Mouse (Mus musculus) limb, embryonic 12.5 days (tissue): ENCODE results near the gene Ran. TPM values are rescaled to one million over a fixed set of nuclear protein-coding genes. Genes with fewer than 3 reads are reported as not detected.

Experiments
- ATAC-seq: fragments of 200-750 bp; cut with Nextera tagmentation; 2 replicates; pipeline ENCODE4 v1.8.0; 2017; ENCODE audit warnings: low read depth, moderate TSS enrichment; ENCODE audit not compliant: insufficient number of reproducible peaks, insufficient read depth, low FRiP score, low TSS enrichment
- H3K27ac ChIP-seq: fragments of 300-500 bp; sonication (generic); 2 replicates; pipeline ENCODE4 v1.5.1; 2016; ENCODE audit warnings: mild to moderate bottlenecking, moderate library complexity
- H3K27me3 ChIP-seq: fragments of 300-500 bp; sonication (generic); 2 replicates; pipeline ENCODE4 v1.6.1; 2016; ENCODE audit warnings: mild to moderate bottlenecking, moderate library complexity
- H3K36me3 ChIP-seq: fragments of 300-500 bp; sonication (generic); 2 replicates; pipeline ENCODE4 v1.6.1; 2016; ENCODE audit warnings: mild to moderate bottlenecking, moderate library complexity
- H3K4me1 ChIP-seq: fragments of 300-500 bp; sonication (generic); replicated peaks from 2 replicates; pipeline ENCODE4 v1.6.1; 2016
- H3K4me2 ChIP-seq: fragments of 300-500 bp; sonication (generic); 2 replicates; pipeline ENCODE4 v1.6.1; 2016; ENCODE audit warnings: mild to moderate bottlenecking, moderate library complexity
- H3K4me3 ChIP-seq: fragments of 300-500 bp; sonication (generic); replicated peaks from 2 replicates; pipeline ENCODE4 v1.5.1; 2016; ENCODE audit warnings: mild to moderate bottlenecking
- H3K9ac ChIP-seq: fragments of 300-500 bp; sonication (generic); replicated peaks from 2 replicates; pipeline ENCODE4 v1.6.1; 2016; ENCODE audit warnings: mild to moderate bottlenecking, moderate library complexity
- H3K9me3 ChIP-seq: fragments of 300-500 bp; sonication (generic); 2 replicates; pipeline ENCODE4 v1.6.1; 2016; ENCODE audit warnings: mild to moderate bottlenecking, moderate library complexity
- WGBS: fragments of 180-500 bp; shearing (Covaris S2); methylation state at CpG from one replicate; pipeline ENCODE4 v1.1.7; 2016; 5-methylcytosine and 5-hydroxymethylcytosine counted together
- polyA plus RNA-seq: library from polyadenylated mRNA; unstranded; fragments of >200 nt; fragmentation: Nextera tagmentation; extraction: Ambion mirVana; gene quantifications from 2 replicates; pipeline ENCODE4 v1.2.1, GENCODE M21; 2016

Ran gene
- polyA plus RNA-seq, 1 experiment from 2014 or later: 751 TPM

GRCm38 (mm10) chr5:129045641-129046580, 26.0 kb downstream of the Ran start:
- Histone ChIP-seq H3K9me3 (no peaks in the 10 kb centered on the region), H3K36me3 (no peaks in the 10 kb centered on the region), H3K4me2 (no peak overlapping the region), H3K9ac (no peak overlapping the region), H3K27me3 (no peaks in the 10 kb centered on the region), H3K27ac (no peak overlapping the region), H3K4me3 (no peak overlapping the region), H3K4me1 (no peaks in the 10 kb centered on the region)
- WGBS: 74% methylated on average over 26 of the region's 26 CpGs
- no peak for ATAC-seq

GRCm38 (mm10) chr5:129049372-129049771, 29.5 kb downstream of the Ran start:
- H3K36me3 ChIP-seq: no peaks in the 10 kb centered on the region
- no peak overlapping the region for H3K27ac ChIP-seq
- H3K4me3 ChIP-seq: no peak overlapping the region
- H3K9me3 ChIP-seq: no peaks in the 10 kb centered on the region
- 76% methylated on average over 9 of the region's 9 CpGs for WGBS
- H3K9ac ChIP-seq: no peak overlapping the region
- no peak overlapping the region for H3K4me2 ChIP-seq
- no peaks in the 10 kb centered on the region for H3K4me1 ChIP-seq
- H3K27me3 ChIP-seq: no peaks in the 10 kb centered on the region
- ATAC-seq: no peak

GRCm38 (mm10) chr5:129051910-129052309, 32.0 kb downstream of the Ran start:
- Histone ChIP-seq H3K9ac (no peak overlapping the region), H3K4me2 (no peak overlapping the region), H3K4me1 (no peaks in the 10 kb centered on the region), H3K9me3 (no peaks in the 10 kb centered on the region), H3K4me3 (no peak overlapping the region), H3K27ac (no peak overlapping the region), H3K27me3 (no peaks in the 10 kb centered on the region), H3K36me3 (no peaks in the 10 kb centered on the region)
- 90% methylated on average over 3 of the region's 3 CpGs for WGBS
- no peak for ATAC-seq

- Histone ChIP-seq H3K4me2 (no peak overlapping the region), H3K4me1 (no peaks in the 10 kb centered on the region), H3K9ac (no peak overlapping the region), H3K4me3 (no peak overlapping the region), H3K27ac (no peak overlapping the region), H3K27me3 (no peaks in the 10 kb centered on the region; the same call in 1 of the 2 replicates), H3K9me3 (no peaks in the 10 kb centered on the region), H3K36me3 (no peaks in the 10 kb centered on the region)
- no peak for ATAC-seq
- 45% methylated on average over 20 of the region's 20 CpGs for WGBS
Observed at GRCm38 (mm10) chr5:129052636-129053355, 32.9 kb downstream of the Ran start.

GRCm38 (mm10) chr5:129054675-129055284, 34.9 kb downstream of the Ran start:
- 69% methylated on average over 9 of the region's 9 CpGs for WGBS
- no peak for ATAC-seq
- H3K4me2 ChIP-seq: no peak overlapping the region
- H3K9me3 ChIP-seq: 0 out of 2 replicates have a peak, but pooled peaks cover 2% of the 10 kb centered on the region
- H3K36me3 ChIP-seq: no peaks in the 10 kb centered on the region
- H3K27me3 ChIP-seq: no peaks in the 10 kb centered on the region; the same call in 1 of the 2 replicates
- H3K27ac ChIP-seq: no peak overlapping the region
- H3K9ac ChIP-seq: no peak overlapping the region
- no peaks in the 10 kb centered on the region for H3K4me1 ChIP-seq
- no peak overlapping the region for H3K4me3 ChIP-seq

GRCm38 (mm10) chr5:129059116-129059515, 39.2 kb downstream of the Ran start:
- no peak overlapping the region for H3K4me2 ChIP-seq
- H3K4me1 ChIP-seq: peaks cover 5% of the 10 kb centered on the region
- peaks cover 26% of the 10 kb centered on the region; the same call in 1 of the 2 replicates for H3K27me3 ChIP-seq
- H3K9ac ChIP-seq: no peak overlapping the region
- no peak overlapping the region for H3K27ac ChIP-seq
- H3K4me3 ChIP-seq: no peak overlapping the region
- WGBS: 88% methylated on average over 3 of the region's 3 CpGs
- H3K36me3 ChIP-seq: no peaks in the 10 kb centered on the region
- ATAC-seq: no peak
- 0 out of 2 replicates have a peak, but pooled peaks cover 2% of the 10 kb centered on the region for H3K9me3 ChIP-seq

- no peak for ATAC-seq
- H3K4me2 ChIP-seq: no peak overlapping the region
- WGBS: 22% methylated on average over 13 of the region's 13 CpGs
Observed at GRCm38 (mm10) chr5:129061579-129061978, 41.7 kb downstream of the Ran start.

GRCm38 (mm10) chr5:129063037-129063791, 43.3 kb downstream of the Ran start:
- peak overlapping the region; percentile 55 for H3K4me2 ChIP-seq
- no peak for ATAC-seq

More at GRCm38 (mm10) chr5:129061579-129061978, 41.7 kb downstream of the Ran start:
- H3K9me3 ChIP-seq: 0 out of 2 replicates have a peak, but pooled peaks cover 2% of the 10 kb centered on the region
- peaks cover 5% of the 10 kb centered on the region for H3K4me1 ChIP-seq
- peaks cover 32% of the 10 kb centered on the region; the same call in 1 of the 2 replicates for H3K27me3 ChIP-seq
- H3K4me3 ChIP-seq: no peak overlapping the region
- H3K9ac ChIP-seq: no peak overlapping the region
- H3K27ac ChIP-seq: no peak overlapping the region
- no peaks in the 10 kb centered on the region for H3K36me3 ChIP-seq

GRCm38 (mm10) chr5:129063792-129064087, 43.9 kb downstream of the Ran start:
- ATAC-seq: no peak
- Histone ChIP-seq H3K9ac (no peak overlapping the region), H3K4me3 (peak overlapping the region; percentile 29), H3K27me3 (peaks cover 34% of the 10 kb centered on the region; the same call in 1 of the 2 replicates), H3K9me3 (0 out of 2 replicates have a peak, but pooled peaks cover 2% of the 10 kb centered on the region), H3K4me1 (peaks cover 5% of the 10 kb centered on the region), H3K4me2 (peak overlapping the region; percentile 55), H3K36me3 (no peaks in the 10 kb centered on the region), H3K27ac (no peak overlapping the region)
- 43% methylated on average over 8 of the region's 8 CpGs for WGBS

More at GRCm38 (mm10) chr5:129063037-129063791, 43.3 kb downstream of the Ran start:
- H3K9ac ChIP-seq: peak overlapping the region; percentile 5; the same call in 1 of the 2 replicates
- 0 out of 2 replicates have a peak, but pooled peaks cover 2% of the 10 kb centered on the region for H3K9me3 ChIP-seq
- WGBS: 13% methylated on average over 21 of the region's 21 CpGs
- no peaks in the 10 kb centered on the region for H3K36me3 ChIP-seq
- H3K4me3 ChIP-seq: peak overlapping the region; percentile 29
- no peak overlapping the region for H3K27ac ChIP-seq
- H3K4me1 ChIP-seq: peaks cover 5% of the 10 kb centered on the region
- H3K27me3 ChIP-seq: peaks cover 33% of the 10 kb centered on the region; the same call in 1 of the 2 replicates

GRCm38 (mm10) chr5:129064186-129064585, 44.3 kb downstream of the Ran start:
- Histone ChIP-seq H3K9ac (no peak overlapping the region), H3K4me3 (no peak overlapping the region), H3K27ac (no peak overlapping the region), H3K4me2 (no peak overlapping the region), H3K9me3 (0 out of 2 replicates have a peak, but pooled peaks cover 2% of the 10 kb centered on the region), H3K36me3 (no peaks in the 10 kb centered on the region), H3K27me3 (peaks cover 34% of the 10 kb centered on the region; the same call in 1 of the 2 replicates), H3K4me1 (peaks cover 5% of the 10 kb centered on the region)
- no peak for ATAC-seq
- WGBS: 70% methylated on average over 11 of the region's 11 CpGs
